Comparison of ENCODE assay signal across 15 mouse cellular contexts in the genomic region with DNA sequence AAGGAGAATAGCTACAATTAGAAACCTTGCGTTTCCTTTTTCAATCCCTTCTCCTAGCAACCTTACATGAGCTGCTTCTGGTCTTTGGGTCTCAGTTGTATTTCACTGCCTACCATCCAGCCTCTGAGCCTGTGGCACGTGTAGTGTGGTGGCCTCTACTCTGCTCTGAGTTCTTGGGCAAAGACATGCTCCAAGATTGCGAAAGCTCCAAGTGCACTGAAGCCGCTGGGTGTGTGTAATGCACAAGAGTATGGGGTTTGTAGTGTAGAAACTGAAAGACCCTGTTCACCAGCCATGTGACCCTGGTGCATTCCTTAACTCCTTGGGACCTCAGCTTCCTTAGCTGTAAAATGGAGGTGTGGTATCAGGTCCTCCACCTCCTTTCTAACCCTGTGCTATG.
"Had no signal": no experiment of that assay in that cellular context is flagged by ENCODE, and none has a peak within 500 bp of the region (broad histone marks: within the 10 kb centered on the region; RNA-seq: fewer than 3 reads in every experiment).

No protein-coding gene starts in this region.

- H3K27me3 ChIP-seq: limb, embryonic 15.5 days; midbrain, embryonic 13.5 days; neural tube, embryonic 15.5 days had no signal

- H3K4me1 ChIP-seq: midbrain, embryonic 13.5 days; neural tube, embryonic 15.5 days had no signal

- H3K4me2 ChIP-seq: kidney, embryonic 15.5 days; limb, embryonic 15.5 days; lung, embryonic 14.5 days; midbrain, embryonic 13.5 days; neural tube, embryonic 15.5 days had no signal

- DNase-seq: kidney, postnatal 14 days; layer of hippocampus, postnatal 36 days; lung, embryonic 14.5 days; right cerebral cortex, adult 18-20 months; right cerebral cortex, postnatal 25 days; thymus, adult 18-20 months; thymus, postnatal 36 days had no signal

- H3K9me3 ChIP-seq: kidney, embryonic 15.5 days; limb, embryonic 15.5 days; midbrain, embryonic 13.5 days; neural tube, embryonic 15.5 days had no signal

- H3K27ac ChIP-seq: kidney, embryonic 15.5 days; limb, embryonic 15.5 days; liver, embryonic 14.5 days; macrophage; midbrain, embryonic 13.5 days; neural tube, embryonic 15.5 days had no signal

- H3K4me3 ChIP-seq: kidney, embryonic 15.5 days; limb, embryonic 15.5 days; midbrain, embryonic 13.5 days; myocyte; neural tube, embryonic 15.5 days had no signal

- H3K36me3 ChIP-seq: kidney, embryonic 15.5 days; limb, embryonic 15.5 days; midbrain, embryonic 13.5 days; neural tube, embryonic 15.5 days had no signal

- H3K9ac ChIP-seq: kidney, embryonic 15.5 days; limb, embryonic 15.5 days; liver, embryonic 14.5 days; lung, embryonic 14.5 days; midbrain, embryonic 13.5 days; neural tube, embryonic 15.5 days had no signal

- ATAC-seq: intestine, embryonic 16.5 days; midbrain, embryonic 13.5 days had no signal
